Mouse (Mus musculus) adrenal gland (tissue): ENCODE data around the gene Dtd1.

Experiments
- intact Hi-C: fragments of 180-260 bp; cut with DNase I; formaldehyde crosslinking; loops from one replicate; pipeline ENCODE4 v1.15.1; 2025

The Dtd1 gene

DNA sequence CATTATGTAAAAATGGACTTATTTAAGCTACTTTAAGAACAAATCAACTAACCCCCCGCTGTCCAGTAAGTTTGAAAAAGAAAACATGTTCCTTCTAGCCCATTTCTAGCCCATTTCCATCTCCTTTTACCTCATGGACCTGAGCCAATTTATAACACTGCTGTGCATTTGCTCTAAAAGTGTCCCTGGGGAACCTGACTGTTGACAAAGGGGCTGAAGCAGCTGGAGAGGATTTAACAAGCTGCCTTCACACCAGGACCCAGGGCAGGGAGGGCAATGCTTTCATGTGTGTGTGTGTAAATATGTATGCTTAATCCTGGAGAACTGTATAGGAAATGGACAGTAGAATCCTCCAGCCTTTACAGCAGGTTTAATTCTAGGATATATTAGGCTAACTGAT lies 109.6 kb downstream of the Dtd1 start:
- intact Hi-C loops: no loop called here

DNA sequence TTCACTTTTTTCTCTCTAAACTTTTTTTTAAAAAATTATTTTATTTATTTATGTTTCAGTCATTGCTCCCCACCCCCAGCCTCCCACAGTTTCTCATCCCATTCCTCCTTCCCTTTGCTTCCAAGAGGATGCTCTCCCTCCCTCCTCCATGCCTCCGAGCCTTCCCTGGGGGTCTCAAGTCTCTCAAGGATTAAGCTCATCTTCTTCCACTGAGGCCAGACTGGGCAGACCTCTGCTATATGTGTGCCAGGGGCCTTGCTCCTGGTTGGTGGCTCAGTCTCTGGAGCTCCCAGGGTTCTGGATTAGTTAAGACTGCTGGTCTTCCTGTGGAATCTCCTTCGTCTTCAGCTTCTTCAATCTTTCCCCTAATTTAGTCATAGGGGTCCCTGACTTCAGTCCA lies 110.0 kb downstream of the Dtd1 start:
- intact Hi-C loops: no loop called here

DNA sequence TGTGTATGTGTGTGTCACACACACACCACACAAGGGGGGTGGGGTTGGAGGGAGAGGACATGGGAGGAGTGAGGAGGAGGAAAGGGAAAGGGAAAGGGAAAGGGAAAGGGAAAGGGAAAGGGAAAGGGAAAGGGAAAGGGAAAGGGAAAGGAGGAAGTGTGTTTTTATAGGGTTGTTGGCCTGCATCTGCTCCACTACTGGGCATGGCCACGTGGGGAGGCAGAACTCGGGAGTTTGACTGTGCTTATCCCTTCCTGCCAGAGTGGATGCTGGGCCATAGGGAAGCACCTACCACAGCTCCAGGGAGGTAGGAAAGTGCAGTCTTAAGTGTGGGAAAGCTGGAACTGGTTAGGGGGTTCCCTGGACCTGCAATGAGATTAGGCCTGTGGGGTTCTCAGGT lies 114.9 kb downstream of the Dtd1 start:
- intact Hi-C loops: no loop called here

DNA sequence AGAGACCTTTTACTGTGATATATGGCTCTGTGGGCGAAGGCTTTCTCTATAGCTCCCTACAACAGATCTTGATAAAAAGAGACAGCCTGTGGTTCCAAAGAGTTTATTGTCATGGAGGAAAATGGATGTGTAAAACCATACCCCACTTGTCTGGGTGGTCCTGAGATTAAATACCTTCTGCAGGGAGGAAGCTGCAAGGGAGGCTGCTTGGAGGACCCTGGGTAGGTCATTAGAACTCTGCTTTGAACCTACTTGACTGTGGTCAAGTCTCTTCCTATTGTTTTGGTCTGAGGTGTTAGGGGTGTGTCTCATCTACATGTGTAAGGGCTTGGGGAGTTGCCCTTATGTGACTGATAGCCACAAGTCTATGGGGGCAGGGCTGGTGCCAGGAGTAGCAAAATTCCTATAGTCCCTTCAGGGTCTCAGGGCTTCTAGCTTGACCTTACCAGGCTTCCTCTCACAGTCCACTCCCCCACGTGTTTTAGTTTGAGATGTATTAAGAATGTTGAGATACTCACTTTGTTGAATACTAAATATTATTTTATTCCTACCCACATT lies 115.6 kb downstream of the Dtd1 start:
- intact Hi-C loops: no loop called here

DNA sequence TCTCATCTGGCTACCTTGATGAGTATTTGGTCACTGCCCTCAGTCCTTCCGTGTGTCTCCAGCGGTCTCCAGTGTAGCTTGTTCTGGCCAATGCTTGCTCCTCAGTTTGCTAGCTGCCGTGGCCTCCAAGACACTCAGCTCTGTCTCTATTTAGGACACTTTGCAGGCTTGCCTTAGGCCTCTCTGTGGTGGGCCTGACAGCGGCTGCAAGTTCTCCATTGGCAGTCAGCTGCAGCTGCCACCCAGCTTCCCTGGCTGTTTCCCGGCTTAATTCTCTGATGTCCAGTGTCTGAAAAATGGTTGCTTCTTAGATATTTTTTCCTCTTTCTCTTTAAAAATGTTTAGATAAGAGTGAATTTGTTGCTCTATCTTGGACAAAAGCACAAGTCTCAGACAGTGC lies 116.6 kb downstream of the Dtd1 start:
- intact Hi-C loops: no loop called here

DNA sequence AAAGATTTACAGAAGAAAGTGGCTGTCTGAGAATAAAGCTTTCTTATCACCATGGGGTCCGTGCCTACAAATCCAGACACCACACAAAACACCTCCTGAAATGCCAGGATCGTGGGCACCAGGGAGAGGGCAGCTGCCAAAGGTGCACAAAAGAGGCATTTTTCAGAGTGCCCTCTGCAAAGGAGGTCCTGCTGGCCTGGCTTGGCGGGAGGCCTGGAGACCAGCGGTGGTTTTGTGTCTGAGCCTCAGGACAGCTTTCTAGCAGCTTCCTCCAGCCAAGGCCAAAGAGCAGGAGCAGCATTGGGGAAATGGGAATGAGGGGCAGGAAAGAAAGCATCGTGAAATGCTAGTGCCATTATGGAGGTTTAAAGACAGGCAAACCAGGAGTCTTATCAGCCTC lies 118.6 kb downstream of the Dtd1 start:
- intact Hi-C loops: no loop called here

DNA sequence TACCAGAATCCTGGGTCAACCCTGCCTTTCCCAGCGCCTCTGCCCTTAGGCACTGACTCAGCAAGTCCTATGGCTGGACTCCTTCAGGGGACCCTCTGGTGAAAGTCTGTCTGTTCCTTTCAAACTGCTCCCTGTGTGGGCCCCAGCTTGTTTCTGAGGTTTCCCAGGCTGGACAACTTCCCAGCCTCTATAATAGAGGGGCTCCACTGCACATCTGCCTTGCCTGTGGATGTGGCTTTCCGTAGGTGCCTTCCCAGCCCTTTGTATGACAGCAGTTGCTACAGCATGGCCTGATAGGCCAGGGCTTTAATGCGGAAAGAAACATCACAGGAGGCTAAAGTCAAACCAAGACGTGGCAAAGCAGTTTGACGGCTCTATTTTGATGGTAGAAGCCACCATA lies 119.6 kb downstream of the Dtd1 start:
- intact Hi-C loops: no loop called here

DNA sequence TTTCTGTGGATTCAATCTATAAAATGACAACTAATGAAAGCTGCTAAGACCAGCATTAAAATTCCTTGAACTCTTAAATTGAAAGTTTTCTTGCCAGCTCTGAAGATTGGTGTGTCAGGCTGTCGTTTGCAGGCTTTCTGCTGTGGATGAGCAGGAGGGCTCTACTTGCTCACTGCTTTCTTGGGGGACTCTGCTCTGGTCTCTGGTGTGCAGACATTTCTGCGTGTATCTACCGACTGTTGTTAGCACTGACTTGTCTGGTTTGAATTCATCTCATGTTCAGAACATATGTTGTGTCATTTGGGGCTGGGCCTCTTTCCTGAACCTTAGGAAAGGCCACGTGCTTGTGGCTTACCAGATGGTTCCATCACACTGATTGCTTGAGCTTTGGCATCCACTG lies 120.0 kb downstream of the Dtd1 start:
- intact Hi-C loops: loop anchor here (10.0 kb wide), 1 partner anchor 145 kb away; no protein-coding TSS in a partner anchor

DNA sequence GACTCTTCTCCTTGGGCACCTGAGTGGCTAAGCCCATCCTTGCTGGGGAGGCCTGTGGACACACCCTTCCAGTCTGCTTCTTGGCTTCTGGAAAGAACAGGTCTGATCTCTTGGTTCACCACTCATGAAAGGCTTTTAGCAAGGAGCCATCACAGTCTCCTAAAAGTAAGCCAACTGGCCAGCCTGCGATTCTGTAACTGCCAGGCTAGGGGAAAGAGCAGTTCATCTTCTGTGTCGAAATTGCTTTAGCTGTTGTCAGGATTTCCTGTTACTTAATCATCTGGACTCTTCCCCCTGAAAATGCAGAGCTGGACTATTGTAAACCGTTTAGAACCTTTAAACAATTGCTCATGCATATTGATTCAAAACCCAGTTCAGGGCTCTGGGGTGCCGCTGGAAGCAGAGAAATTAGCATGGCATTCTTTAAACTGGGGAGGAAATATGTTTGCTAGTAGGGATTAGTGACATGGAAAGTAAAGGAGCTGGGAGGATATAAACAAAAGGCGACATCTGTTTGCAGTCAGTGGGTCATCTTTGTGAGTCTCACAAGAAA lies 120.8 kb downstream of the Dtd1 start:
- intact Hi-C loops: loop anchor here (10.0 kb wide), 1 partner anchor 144 kb away; no protein-coding TSS in a partner anchor

DNA sequence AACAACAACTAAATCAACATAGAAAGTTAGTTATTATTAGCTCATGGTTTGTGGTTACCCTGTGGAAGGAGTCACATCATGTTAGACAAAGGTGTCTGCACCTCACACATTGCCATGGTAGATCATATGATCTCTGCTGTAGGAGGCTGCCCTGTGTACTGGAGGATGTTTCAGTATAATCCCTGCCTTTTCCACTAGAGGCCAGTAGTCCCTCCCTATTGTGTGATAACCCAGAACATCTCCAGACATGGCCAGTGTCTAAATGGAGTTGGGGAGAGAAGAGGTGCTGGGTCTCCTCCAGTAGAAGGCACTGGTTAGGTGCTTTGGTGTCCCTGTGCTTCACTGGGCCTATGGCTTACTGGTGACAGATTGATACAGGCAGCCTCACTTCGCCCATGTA lies 125.0 kb downstream of the Dtd1 start:
- intact Hi-C loops: loop anchor here (10.0 kb wide), 1 partner anchor 140 kb away; no protein-coding TSS in a partner anchor

DNA sequence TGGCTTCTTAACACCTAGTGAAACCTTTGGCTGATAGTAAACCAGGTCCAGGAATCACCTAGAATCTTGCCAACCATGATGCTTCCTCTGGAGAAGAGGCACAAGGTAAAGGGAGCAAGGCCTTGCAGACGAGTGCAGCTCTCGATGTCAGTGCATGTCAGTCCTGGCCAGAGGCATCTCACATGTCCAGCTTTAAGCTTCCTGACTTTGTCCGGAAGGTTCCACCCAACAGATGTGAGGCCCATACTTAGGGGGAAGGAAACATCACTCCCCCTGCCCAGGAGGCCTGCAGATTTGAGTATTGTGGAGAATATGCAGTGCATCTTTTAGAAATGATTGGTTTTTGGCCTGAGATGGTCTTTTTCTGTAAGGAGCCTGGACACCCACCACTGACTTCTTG lies 127.4 kb downstream of the Dtd1 start:
- intact Hi-C loops: loop anchor here (10.0 kb wide), 1 partner anchor 138 kb away; no protein-coding TSS in a partner anchor

DNA sequence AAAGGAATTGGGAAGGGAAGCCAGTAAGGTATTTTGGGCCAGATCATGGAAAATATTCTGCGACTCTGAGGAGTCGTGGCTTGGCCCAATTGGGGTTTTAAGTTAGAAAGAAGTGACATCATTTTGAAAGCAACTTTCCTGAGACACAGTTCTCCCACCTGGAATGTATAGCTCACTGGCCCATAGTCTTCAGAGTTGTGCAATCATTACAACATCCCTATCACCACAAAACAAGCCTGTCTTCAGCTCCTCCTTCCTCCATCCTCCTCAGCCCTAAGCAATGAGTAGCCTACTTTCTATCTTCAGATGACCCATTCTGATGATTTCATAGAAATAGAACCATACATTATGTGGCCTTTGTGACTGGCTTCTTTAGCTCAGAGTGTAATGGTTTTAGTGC lies 130.1 kb downstream of the Dtd1 start:
- intact Hi-C loops: loop anchor here (10.0 kb wide), 1 partner anchor 135 kb away; no protein-coding TSS in a partner anchor

DNA sequence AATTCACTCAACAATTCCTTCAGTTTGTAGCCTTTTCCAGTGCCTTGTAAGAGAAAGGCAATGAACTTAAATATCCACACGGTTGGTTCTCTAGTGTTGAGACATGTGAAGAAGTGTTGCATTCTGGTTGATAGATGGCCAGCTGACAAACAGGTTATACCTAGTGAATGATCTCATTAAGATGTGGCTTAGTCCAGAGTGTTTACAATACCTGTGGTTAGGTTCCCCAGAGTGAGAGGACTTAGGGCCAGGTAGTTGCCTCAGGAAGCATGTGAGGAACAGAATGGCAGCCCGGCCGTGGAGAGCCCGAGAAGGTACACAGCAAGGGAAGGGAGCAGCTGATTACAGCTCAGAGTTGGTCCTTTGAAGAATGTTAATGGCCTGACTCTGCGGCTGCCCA lies 138.5 kb downstream of the Dtd1 start:
- intact Hi-C loops: no loop called here

DNA sequence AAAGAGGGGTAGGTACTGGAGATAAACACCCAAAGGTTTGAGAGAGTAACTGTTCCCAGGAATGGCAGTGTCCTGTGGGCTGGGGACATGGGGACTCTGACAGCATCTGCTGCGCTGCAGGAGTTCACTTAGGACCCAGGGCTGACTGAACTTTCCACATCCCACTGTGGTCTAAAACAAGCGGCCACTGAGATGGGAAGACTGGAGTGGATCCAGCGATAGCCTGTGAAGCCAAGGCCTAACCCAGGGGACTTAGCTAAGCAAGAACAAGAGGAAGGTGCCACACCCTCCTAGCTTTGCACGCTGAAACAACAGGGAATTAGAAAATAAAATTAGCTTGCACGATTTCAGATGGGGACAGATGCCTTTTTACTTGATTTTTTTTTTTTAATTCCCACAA lies 138.9 kb downstream of the Dtd1 start:
- intact Hi-C loops: no loop called here

DNA sequence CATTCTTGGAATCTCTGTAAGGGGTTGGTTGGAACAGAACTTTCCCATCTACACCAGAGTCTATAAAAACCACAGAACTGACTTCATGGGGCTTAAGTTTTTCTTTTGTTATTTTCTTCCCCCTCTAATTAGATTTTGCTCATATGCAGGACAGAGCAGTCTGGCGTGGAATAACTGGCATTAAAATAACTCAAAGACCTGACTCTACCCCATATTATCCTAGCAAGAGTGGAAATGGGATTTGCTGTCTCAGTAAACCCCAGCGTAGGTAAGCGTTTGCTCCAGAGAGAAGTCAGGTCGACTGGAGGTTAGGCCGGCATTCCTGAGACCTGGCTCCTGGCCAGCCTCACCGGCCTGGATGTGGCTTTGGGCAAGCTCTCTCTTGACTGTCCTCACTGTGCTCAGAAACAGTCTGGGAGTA lies 140.9 kb downstream of the Dtd1 start:
- intact Hi-C loops: no loop called here

DNA sequence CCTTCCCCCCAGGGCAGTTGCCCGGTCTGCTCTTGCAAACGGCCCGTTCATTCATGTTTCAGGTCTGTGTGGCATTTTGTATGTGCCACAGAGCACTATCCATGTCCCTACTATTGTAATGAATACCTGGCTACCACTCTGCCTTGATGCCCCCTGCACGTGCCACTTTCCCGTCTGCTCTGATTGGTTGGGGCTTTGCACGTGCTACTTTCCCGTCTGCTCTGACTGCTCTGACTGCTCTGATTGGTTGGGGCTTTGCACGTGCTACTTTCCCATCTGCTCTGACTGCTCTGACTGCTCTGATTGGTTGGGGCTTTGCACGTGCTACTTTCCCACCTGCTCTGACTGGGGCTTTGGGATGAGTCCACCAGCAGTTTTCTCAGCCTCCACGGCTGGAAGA lies 142.3 kb downstream of the Dtd1 start:
- intact Hi-C loops: no loop called here

DNA sequence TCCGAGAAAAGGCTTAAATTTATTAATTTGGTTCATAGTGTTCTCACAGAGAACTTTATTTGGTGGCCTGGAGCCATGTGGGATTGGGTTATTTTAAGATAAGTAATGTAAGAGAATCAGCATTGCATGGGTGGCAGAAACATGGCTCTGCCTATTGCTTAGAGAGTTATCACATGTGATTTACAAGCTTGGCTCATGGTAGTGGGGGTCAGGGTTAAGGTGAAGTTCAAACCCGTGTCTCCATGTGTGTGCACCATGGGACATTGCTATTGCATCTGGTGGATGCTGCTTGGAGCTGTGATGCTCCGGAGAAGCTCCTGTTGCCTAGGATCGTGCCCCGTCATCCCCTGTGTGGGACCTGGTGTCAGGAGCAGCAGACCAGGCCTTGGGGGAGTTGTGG lies 143.6 kb downstream of the Dtd1 start:
- intact Hi-C loops: no loop called here

DNA sequence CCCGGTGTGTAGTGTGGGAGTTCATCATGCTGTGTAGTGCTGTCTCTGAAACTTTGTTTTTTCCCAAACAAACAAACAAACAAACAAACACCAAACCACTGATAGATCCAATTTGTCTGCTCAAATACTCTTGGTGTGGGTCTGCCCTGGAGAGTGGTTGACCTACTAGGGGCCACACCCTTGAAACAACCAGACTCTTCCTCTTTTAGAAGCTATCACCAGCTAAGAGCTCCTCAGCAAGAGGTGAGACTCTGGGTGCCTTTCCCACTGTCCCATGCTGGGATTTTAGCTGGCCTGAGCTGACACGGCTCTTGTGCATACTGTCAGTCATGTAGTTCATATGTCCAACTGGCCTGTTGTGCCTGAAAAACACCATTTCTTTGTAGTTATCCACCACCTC lies 145.6 kb downstream of the Dtd1 start:
- intact Hi-C loops: no loop called here

DNA sequence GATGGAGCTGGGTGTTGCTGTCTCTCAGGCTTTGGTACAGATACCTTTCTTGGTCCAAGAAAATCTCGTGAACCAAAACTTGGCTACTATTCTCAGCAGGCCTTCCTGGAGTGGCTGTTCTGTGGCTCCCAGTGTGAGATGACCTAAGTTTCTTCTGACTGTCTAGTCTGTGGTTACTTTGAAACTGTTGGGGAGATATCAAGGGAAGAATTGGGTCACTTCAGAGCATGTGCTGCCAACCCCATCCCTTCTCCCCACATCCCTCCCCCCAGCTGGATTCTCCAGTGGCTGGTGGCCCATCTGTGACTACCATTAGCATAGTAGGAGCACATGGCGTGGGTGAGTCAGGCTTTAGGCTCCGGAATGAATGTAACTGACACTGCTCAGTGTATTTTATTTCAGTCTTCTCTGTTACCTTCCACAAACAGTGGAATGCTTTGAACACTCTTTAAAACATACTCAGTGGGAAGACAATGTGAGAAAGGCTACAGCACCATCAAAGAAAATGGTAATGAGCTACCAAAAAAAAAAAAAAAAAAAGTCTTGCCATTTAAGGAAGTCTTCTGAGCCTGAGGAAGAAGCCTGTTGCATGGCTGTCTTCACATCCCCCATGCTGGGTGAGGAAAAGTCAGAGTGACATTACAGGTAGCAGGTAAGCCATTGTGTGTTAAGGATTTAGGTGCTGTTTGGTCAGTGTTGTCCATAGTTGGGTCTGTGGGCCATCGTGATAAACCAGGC lies 146.5 kb downstream of the Dtd1 start:
- intact Hi-C loops: no loop called here

DNA sequence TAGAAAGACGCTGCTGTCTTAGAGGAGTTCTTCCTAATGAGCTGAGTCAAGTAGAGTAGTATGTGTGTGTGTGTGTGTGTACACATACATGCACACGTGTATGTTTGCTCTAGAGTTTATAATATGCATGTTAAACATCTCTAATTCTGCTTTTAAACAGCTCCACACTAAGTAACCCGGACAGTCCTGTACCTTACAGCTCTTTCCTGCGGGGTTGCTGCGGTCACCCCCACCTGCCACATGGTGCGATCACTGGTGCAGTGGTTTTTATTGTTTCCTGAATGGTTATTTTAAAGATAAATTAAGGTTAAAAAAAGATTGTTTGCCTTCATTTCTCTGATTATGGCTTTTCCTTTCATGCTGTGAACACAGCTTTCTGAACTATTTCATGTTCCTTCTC lies 153.9 kb downstream of the Dtd1 start:
- intact Hi-C loops: no loop called here

DNA sequence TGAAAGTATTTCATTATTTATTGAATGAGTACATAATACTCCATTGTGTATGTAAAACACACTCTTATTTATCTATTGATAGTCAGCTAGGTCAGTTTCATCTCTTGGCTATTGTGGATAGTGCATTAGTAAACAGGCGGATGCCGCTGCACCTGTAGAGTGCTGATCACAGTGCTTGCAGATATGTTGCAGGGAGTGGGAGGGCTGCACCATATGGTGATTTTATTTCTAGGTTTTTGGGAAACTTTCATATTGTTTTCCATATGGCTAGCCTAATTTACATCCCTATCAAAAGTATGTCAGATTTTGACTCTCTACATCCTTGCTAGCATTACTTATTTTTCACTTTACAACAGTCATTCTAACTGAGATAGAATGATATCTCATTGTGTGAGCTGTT lies 155.3 kb downstream of the Dtd1 start:
- intact Hi-C loops: no loop called here

DNA sequence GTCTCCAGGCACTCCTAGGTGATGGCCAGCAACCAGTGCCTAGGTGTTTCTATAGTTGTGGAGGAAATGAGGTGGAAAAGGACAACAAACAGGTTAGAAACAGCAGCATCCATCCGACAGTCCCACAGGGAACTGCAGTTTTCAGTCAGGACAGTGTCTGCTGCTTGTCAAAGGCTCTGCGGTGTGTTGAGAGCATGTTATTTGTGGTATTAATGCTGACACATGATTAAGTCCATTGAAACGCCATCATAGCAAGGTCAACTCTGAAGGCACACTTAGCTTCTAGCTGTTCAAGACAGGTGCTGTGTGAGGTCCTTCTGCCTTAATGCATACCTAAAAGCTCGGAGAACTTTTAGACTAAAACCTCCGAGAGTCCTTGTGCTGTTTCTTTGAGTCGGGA lies 161.0 kb downstream of the Dtd1 start:
- intact Hi-C loops: no loop called here

DNA sequence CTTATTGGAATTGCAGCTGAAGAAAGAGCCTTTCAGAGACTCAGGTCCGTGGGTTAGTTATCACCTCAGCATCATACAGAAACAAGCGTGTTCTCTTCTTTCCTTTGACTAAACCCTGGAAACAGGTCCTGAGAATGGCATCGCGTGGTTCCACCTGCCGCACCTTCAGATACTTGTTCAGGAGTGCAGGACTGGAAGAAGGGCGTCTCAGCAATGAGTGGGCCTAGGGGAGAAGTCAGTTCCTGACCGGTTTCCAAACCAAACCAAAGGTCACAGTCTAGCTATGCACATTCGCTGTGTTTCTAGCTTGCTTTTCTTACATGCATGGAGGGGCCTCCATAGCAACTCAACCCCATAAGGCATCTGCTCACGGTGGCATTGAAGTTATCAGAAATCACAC lies 164.0 kb downstream of the Dtd1 start:
- intact Hi-C loops: no loop called here
